Mouse (Mus musculus): Measurements from ENCODE around the gene Olig1.

- TF ChIP-seq CTCF (IDR thresholded peaks at IDR 0.05; ENCODE audit: borderline replicate concordance, extremely low read depth, insufficient read depth, insufficient read length) (no peak), POLR2A (IDR thresholded peaks at IDR 0.05; ENCODE audit: borderline replicate concordance, extremely low read depth, insufficient read depth, insufficient read length, poor library complexity, severe bottlenecking) (no peak)
Measured at GRCm38 (mm10) chr16:91270212-91270971, 820 bp downstream of the Olig1 start.

Measured in brain, embryonic 14.5 days (tissue).